Mouse (Mus musculus) Patski (cell line): ENCODE measurements at regions not wholly inside any gene's neighbourhood (a gene's known extent, or its start where the extent isn't known, plus 50 kb on each side); places are given as distances from the start of the nearest gene placed in this dataset.

Experiments
- ATAC-seq: fragments of 100-300 bp; one replicate; pipeline ENCODE4 v1.8.0; 2021
- CTCF ChIA-PET: fragments of 350-600 bp; sonication (Branson Sonifier 250); formaldehyde crosslinking; loops from one replicate; lab custom pipeline; 2022; ENCODE audit warnings: inconsistent platforms; lab: Charles Lee
- POLR2A ChIA-PET: fragments of 350-600 bp; sonication (Branson Sonifier 250); formaldehyde crosslinking; loops from one replicate; lab custom pipeline; 2022; ENCODE audit warnings: antibody characterized with exemption, inconsistent platforms; lab: Charles Lee
- DNase-seq: peaks from one replicate; pipeline ENCODE4 v3.0.0-alpha.2; 2011; ENCODE audit warnings: low read depth, low spot score
- H3K27me3 ChIP-seq: fragments of 371-371 bp; one replicate; pipeline ENCODE4 v1.5.1; 2021
- CTCF ChIP-seq: fragments of 100-300 bp; IDR thresholded peaks from one replicate; pipeline ENCODE4 v1.5.1; 2021
- in situ Hi-C: fragments of 300-500 bp; cut with MboI; formaldehyde crosslinking; loops from 3 replicates; pipeline ENCODE4 v1.11.1; 2018; ENCODE audit warnings: low pct_unique_long_range_greater_than_20kb, mixed read lengths

- ATAC-seq (no peak), DNase-seq (no peak)
- peaks cover 6% of the 10 kb centered on the region for H3K27me3 ChIP-seq
- TF ChIP-seq CTCF, result no peak
- in situ Hi-C loops, result no loop called here
- ChIA-PET CTCF (interaction anchor here (2.0 kb wide), 1 partner anchor 22 kb away, joined by 4 read pairs; no protein-coding TSS in a partner anchor), POLR2A (no interaction called here)
These were observed 87.3 kb upstream of the Synm start for GRCm38 (mm10) chr7:67846796-67847195.

- in situ Hi-C loops, result no loop called here
- CTCF ChIA-PET, result interaction anchor here (1.1 kb wide), 1 partner anchor 111 kb away, joined by 3 read pairs; no protein-coding TSS in a partner anchor
- TF ChIP-seq CTCF, result no peak
- no peaks in the 10 kb centered on the region for H3K27me3 ChIP-seq
- no peak for DNase-seq
- POLR2A ChIA-PET, result no interaction called here
- no peak for ATAC-seq
These were observed 77.4 kb upstream of the Synm start for GRCm38 (mm10) chr7:67836984-67837383.

GRCm38 (mm10) chr7:67836117-67836949 lies 76.8 kb upstream of the Synm start:
- in situ Hi-C loops, result no loop called here
- POLR2A ChIA-PET, result interaction anchor here (0.9 kb wide), 1 partner anchor 33 kb away, joined by 3 read pairs; no protein-coding TSS in a partner anchor
- TF ChIP-seq CTCF, result no peak
- no peaks in the 10 kb centered on the region for H3K27me3 ChIP-seq
- CTCF ChIA-PET, result interaction anchor here (1.1 kb wide), 1 partner anchor 112 kb away, joined by 3 read pairs; no protein-coding TSS in a partner anchor
- DNase-seq, result peak; percentile 82
- ATAC-seq, result peak; percentile 73

GRCm38 (mm10) chr7:67831738-67832137 lies 72.2 kb upstream of the Synm start:
- POLR2A ChIA-PET, result no interaction called here
- ATAC-seq (no peak), DNase-seq (no peak)
- H3K27me3 ChIP-seq, result no peaks in the 10 kb centered on the region
- TF ChIP-seq CTCF, result no peak
- in situ Hi-C loops, result no loop called here
- CTCF ChIA-PET, result no interaction called here

GRCm38 (mm10) chr7:67827386-67827785 lies 67.8 kb upstream of the Synm start:
- DNase-seq (no peak), ATAC-seq (no peak)
- ChIA-PET CTCF (interaction anchor here (1.4 kb wide), 1 partner anchor 83 kb away, joined by 3 read pairs; no protein-coding TSS in a partner anchor), POLR2A (no interaction called here)
- no peaks in the 10 kb centered on the region for H3K27me3 ChIP-seq
- TF ChIP-seq CTCF, result no peak
- in situ Hi-C loops, result no loop called here

- no peak for TF ChIP-seq CTCF
- ChIA-PET CTCF (interaction anchor here (1.4 kb wide), 1 partner anchor 83 kb away, joined by 3 read pairs; no protein-coding TSS in a partner anchor), POLR2A (no interaction called here)
- H3K27me3 ChIP-seq, result no peaks in the 10 kb centered on the region
- no peak for DNase-seq
- in situ Hi-C loops, result no loop called here
- no peak for ATAC-seq
These were observed 67.4 kb upstream of the Synm start for GRCm38 (mm10) chr7:67826936-67827335.

GRCm38 (mm10) chr7:67826368-67826767 lies 66.8 kb upstream of the Synm start:
- ChIA-PET POLR2A (no interaction called here), CTCF (interaction anchor here (1.0 to 1.4 kb wide), 2 partner anchors 11 to 84 kb away, joined by 3 to 4 read pairs; no protein-coding TSS in a partner anchor)
- TF ChIP-seq CTCF, result no peak
- no peak for DNase-seq
- no peak for ATAC-seq
- no peaks in the 10 kb centered on the region for H3K27me3 ChIP-seq
- in situ Hi-C loops, result no loop called here

- POLR2A ChIA-PET, result no interaction called here
- in situ Hi-C loops, result no loop called here
- TF ChIP-seq CTCF, result no peak
- H3K27me3 ChIP-seq, result no peaks in the 10 kb centered on the region
- DNase-seq, result no peak
- ATAC-seq, result no peak
- CTCF ChIA-PET, result interaction anchor here (0.7 to 1.4 kb wide), 3 partner anchors 12 to 84 kb away, joined by 3 to 4 read pairs (median 4); no protein-coding TSS in a partner anchor
These were observed 66.2 kb upstream of the Synm start for GRCm38 (mm10) chr7:67825636-67826280.

- no peak for TF ChIP-seq CTCF
- no peaks in the 10 kb centered on the region for H3K27me3 ChIP-seq
- POLR2A ChIA-PET, result no interaction called here
- CTCF ChIA-PET, result interaction anchor here (0.8 kb wide), 1 partner anchor 10 kb away, joined by 3 read pairs; no protein-coding TSS in a partner anchor
- in situ Hi-C loops, result no loop called here
- ATAC-seq (no peak), DNase-seq (no peak)
These were observed 64.6 kb upstream of the Synm start for GRCm38 (mm10) chr7:67823943-67824645.

- ATAC-seq (no peak), DNase-seq (no peak)
- ChIA-PET POLR2A (no interaction called here), CTCF (interaction anchor here (1.0 to 2.6 kb wide), 3 partner anchors 9 to 18 kb away, joined by 3 to 8 read pairs (median 4); no protein-coding TSS in a partner anchor)
- in situ Hi-C loops, result no loop called here
- no peaks in the 10 kb centered on the region for H3K27me3 ChIP-seq
- no peak for TF ChIP-seq CTCF
These were observed 60.0 kb upstream of the Synm start for GRCm38 (mm10) chr7:67819551-67819950.
